Mouse (Mus musculus): Measurements from ENCODE around the gene Pds5b.
"Not testable (repeated sequence)": the region's sequence is repeated elsewhere in the genome, so short reads cannot be mapped to it uniquely, and the experiment has no call there.

DNA sequence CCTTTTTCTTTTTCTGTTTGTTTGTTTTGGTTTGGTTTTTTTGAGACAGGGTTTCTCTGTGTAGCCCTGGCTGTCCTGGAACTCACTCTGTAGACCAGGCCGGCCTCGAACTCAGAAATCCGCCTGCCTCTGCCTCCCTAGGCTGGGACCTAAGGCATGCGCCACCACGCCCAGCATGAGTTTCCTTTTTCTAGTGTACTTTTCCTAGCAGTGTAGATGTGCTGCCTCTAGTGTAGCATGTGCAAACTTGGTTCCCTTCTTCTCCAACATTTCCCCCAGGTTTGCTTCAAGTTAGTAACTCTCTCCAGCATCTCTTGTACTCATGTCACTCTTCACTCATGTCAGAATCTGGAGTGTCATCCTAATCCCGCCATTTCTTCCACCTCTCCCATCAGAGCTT is 9.3 kb downstream of the Pds5b start:
- not testable (repeated sequence) for TF ChIP-seq POLR2A, CTCF (IDR thresholded peaks at IDR 0.05; ENCODE audit: extremely low read depth, insufficient read depth, low read length)

Measured in cortical plate, adult 2 months (tissue).